Mouse (Mus musculus) intestine, embryonic 14.5 days (tissue): ENCODE measurements around the gene Cdc42se2. TPM values are rescaled to one million over a fixed set of nuclear protein-coding genes. Genes with fewer than 3 reads are reported as not detected.

Source experiments
- ATAC-seq: fragments of 200-750 bp; cut with Nextera tagmentation; replicated peaks from 2 replicates; pipeline ENCODE4 v1.8.0; 2017; ENCODE audit warnings: low read depth, moderate number of reproducible peaks, moderate TSS enrichment, moderate library complexity; ENCODE audit not compliant: low FRiP score, low TSS enrichment
- DNase-seq: peaks from one replicate; pipeline ENCODE4 v3.0.0-alpha.2; 2018; ENCODE audit warnings: low spot score
- H3K27ac ChIP-seq: fragments of 300-500 bp; sonication (generic); 2 replicates; pipeline ENCODE4 v1.5.1; 2014; ENCODE audit warnings: low read depth, mild to moderate bottlenecking, control low read depth
- H3K27me3 ChIP-seq: fragments of 300-500 bp; sonication (generic); replicated peaks from 2 replicates; pipeline ENCODE4 v1.6.1; 2014; ENCODE audit warnings: low read length, control low read depth; ENCODE audit not compliant: control insufficient read depth, insufficient read depth
- H3K36me3 ChIP-seq: fragments of 300-500 bp; sonication (generic); 2 replicates; pipeline ENCODE4 v1.6.1; 2014; ENCODE audit warnings: low read length, control low read depth; ENCODE audit not compliant: control insufficient read depth, insufficient read depth
- H3K4me1 ChIP-seq: fragments of 300-500 bp; sonication (generic); replicated peaks from 2 replicates; pipeline ENCODE4 v1.6.1; 2014; ENCODE audit warnings: low read length, control low read depth, mixed read lengths; ENCODE audit not compliant: control insufficient read depth, insufficient read depth
- H3K4me2 ChIP-seq: fragments of 300-500 bp; sonication (generic); 2 replicates; pipeline ENCODE4 v1.6.1; 2014; ENCODE audit warnings: low read length
- H3K4me3 ChIP-seq: fragments of 300-500 bp; sonication (generic); 2 replicates; pipeline ENCODE4 v1.5.1; 2014; ENCODE audit warnings: low read depth, low read length, control low read depth, mixed read lengths
- H3K9ac ChIP-seq: fragments of 300-500 bp; sonication (generic); 2 replicates; pipeline ENCODE4 v1.6.1; 2014; ENCODE audit warnings: mild to moderate bottlenecking, low read length
- H3K9me3 ChIP-seq: fragments of 300-500 bp; sonication (generic); 2 replicates; pipeline ENCODE4 v1.6.1; 2016; ENCODE audit warnings: low read length, control low read depth; ENCODE audit not compliant: control insufficient read depth
- WGBS: fragments of 180-500 bp; shearing (Covaris S2); extraction: QIAGEN DNeasy Blood & Tissue Kit; methylation state at CpG from one replicate; pipeline ENCODE4 v1.1.7; 2014; 5-methylcytosine and 5-hydroxymethylcytosine counted together
- polyA plus RNA-seq: library from polyadenylated mRNA; unstranded; fragments of >200 nt; fragmentation: Nextera tagmentation; extraction: Ambion mirVana; gene quantifications from 2 replicates; pipeline ENCODE4 v1.2.1, GENCODE M21; 2014

Cdc42se2 gene
- polyA plus RNA-seq, 1 experiment from 2014 or later = 81.5 TPM

DNA sequence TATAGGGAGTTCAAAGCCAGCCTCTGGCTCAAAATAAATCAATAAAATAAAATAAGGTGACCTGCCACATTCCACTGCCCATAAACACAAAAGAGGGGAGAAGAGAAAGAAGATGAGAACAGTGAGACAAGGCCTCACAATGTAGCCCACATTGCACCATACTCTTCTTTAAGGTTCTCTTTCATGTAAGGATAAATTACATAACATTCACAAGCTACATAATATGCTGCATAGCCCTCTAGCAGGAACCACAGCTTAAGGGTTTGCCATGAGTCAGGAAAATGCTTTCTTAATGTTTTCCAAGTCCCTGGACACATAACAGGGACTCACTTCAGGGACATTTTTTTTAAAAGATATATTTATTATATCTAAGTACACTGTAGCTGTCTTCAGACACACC lies 15.9 kb downstream of the Cdc42se2 start:
- Histone ChIP-seq H3K27ac (no peak overlapping the region), H3K9me3 (no peaks in the 10 kb centered on the region), H3K4me3 (no peak overlapping the region), H3K36me3 (no peaks in the 10 kb centered on the region), H3K4me2 (no peak overlapping the region), H3K27me3 (no peaks in the 10 kb centered on the region), H3K4me1 (peaks cover 17% of the 10 kb centered on the region), H3K9ac (no peak overlapping the region)
- ATAC-seq = no peak
- no peak for DNase-seq

DNA sequence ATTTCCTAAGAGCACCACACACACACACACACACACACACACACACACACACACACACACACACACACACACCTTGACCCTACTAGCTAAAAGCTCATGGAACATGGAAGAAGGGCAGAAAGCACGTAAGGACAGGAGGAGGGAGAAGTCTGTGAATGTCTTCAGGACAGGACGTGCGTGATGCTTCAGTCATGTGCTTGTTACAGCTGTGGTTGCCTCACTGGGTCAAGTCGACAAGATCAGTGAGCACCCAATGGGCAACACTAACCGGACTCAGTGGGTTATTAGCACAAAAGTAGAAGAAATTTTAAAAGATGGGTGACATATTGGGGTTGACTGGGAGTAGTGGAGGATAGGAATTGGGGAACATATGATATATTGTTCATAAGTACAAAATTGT lies 17.6 kb downstream of the Cdc42se2 start:
- no peak for ATAC-seq
- Histone ChIP-seq H3K4me3 (no peak overlapping the region), H3K27ac (no peak overlapping the region), H3K4me2 (no peak overlapping the region), H3K36me3 (no peaks in the 10 kb centered on the region), H3K4me1 (peaks cover 4% of the 10 kb centered on the region; the same call in 1 of the 2 replicates), H3K27me3 (no peaks in the 10 kb centered on the region), H3K9ac (no peak overlapping the region), H3K9me3 (no peaks in the 10 kb centered on the region)
- DNase-seq = no peak
- 89% methylated on average over 5 of the region's 5 CpGs for WGBS

DNA sequence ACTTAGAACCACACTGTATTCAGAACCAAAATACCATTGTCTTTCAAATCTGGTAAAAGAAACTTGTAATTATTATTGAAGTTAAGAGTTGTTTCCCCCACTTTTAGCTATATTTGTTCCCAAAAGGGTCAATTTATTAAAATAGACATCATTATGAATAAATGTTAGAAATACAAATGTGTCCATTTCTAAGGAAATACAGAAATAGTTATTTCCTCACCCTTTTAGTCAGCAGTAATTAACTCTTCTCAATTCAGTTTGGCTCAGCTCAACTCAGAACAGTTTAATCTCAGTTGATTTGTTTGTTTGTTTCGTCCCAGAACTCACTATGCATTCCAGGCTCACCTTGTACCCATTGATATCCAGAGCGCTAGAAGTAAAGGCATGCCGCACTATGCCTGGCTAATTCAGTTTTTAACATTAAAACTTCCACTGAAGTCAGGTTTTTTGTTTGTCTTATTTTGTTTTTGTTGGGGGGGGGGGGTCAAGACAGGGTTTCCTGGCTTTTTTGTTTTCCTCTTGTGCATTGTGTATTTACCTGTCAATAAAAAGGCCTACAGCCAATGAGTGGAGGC lies 19.3 kb downstream of the Cdc42se2 start:
- H3K27me3 ChIP-seq = no peaks in the 10 kb centered on the region
- H3K27ac ChIP-seq = no peak overlapping the region
- no peaks in the 10 kb centered on the region for H3K9me3 ChIP-seq
- ATAC-seq (no peak), DNase-seq (no peak)
- no peaks in the 10 kb centered on the region for H3K36me3 ChIP-seq
- H3K4me2 ChIP-seq = no peak overlapping the region
- no peak overlapping the region for H3K4me3 ChIP-seq
- H3K4me1 ChIP-seq = no peaks in the 10 kb centered on the region; the same call in 1 of the 2 replicates
- WGBS = 94% methylated on average over 3 of the region's 3 CpGs
- H3K9ac ChIP-seq = no peak overlapping the region

DNA sequence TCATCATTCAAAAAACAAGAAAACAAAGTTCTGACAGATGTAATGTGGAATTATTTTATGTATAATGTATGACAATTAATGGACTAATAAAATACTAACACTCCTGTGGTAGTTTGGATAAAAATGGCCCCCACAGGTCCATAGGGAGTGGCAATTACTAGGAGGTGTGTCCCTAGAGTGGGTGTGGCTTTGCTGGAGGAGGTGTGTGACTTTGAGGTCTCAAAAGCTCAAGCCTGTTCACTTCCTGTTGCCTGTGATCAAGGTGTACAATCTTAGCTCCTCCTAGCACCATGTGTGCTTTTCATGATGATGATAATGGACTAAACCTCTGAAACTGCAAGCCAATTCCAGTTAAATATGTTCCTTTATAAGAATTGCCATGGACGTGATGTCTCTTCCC lies 22.7 kb downstream of the Cdc42se2 start:
- 100% methylated on average over 1 of the region's 1 CpGs for WGBS
- DNase-seq = no peak
- H3K9me3 ChIP-seq = no peaks in the 10 kb centered on the region
- no peak overlapping the region for H3K9ac ChIP-seq
- H3K4me2 ChIP-seq = no peak overlapping the region
- H3K27ac ChIP-seq = no peak overlapping the region
- H3K4me1 ChIP-seq = no peaks in the 10 kb centered on the region; the same call in 1 of the 2 replicates
- ATAC-seq = no peak
- H3K36me3 ChIP-seq = no peaks in the 10 kb centered on the region
- H3K27me3 ChIP-seq = no peaks in the 10 kb centered on the region
- no peak overlapping the region for H3K4me3 ChIP-seq

DNA sequence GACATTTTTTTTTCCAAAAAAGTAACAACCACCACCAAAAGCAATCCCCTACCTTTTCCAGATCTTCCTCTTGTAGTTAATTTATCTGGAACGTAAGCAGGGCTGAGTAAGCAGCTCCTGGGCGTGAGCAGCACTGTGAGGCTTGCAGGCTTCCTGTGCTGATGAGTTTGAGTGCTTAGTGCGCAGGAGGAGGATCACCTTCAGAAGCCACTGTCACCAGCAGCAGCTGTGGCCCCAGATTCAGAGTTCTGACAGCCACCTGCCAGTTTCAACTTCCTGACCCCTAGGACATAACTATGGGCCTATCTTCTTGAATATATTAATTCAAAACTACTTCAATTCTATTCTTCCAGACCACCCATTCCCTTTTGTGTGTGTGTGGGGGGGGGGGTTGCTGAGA lies 23.4 kb downstream of the Cdc42se2 start:
- ATAC-seq (no peak), DNase-seq (no peak)
- Histone ChIP-seq H3K27me3 (no peaks in the 10 kb centered on the region), H3K9me3 (no peaks in the 10 kb centered on the region), H3K4me1 (no peaks in the 10 kb centered on the region; the same call in 1 of the 2 replicates), H3K4me2 (no peak overlapping the region), H3K27ac (no peak overlapping the region), H3K4me3 (no peak overlapping the region), H3K36me3 (no peaks in the 10 kb centered on the region), H3K9ac (no peak overlapping the region)
- 75% methylated on average over 3 of the region's 3 CpGs for WGBS

DNA sequence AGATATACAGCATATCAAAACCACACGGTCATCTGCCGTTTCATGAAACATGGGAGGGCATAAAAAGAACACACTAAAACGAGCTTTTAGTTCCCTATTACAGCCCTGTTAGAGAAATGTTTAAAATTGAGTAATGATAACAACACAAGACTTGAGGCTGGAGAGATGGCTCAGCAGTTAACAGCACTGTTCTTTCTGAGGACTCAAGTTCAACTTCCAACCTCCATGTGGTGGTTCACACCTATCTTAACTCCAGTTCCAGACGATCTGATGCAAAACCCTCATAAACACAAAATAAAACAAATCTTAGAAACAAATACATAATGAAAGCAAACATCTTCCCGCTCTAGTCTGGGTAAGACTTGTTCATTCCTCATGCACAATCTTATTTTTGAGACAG lies 24.7 kb downstream of the Cdc42se2 start:
- DNase-seq = no peak

DNA sequence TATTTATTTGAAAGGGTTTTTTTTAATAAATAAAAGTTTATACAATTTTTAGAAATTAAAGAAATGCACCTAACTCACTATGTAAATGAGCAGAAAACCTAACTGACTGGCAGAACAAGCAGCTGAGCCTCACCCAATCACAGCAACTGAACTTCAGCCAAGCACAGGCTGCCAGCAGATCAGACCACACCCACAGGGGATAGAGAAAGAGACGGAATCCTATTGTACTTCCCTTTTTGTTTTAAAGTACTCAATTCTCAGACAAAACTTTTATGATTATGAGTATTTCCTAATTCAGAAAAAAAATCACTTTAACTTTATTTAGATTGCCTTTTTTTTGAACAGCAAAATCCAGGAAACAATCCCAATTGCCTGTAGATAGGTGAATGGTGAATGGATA lies 29.5 kb downstream of the Cdc42se2 start:
- no peaks in the 10 kb centered on the region for H3K27me3 ChIP-seq
- WGBS = 66% methylated on average over 1 of the region's 1 CpGs
- DNase-seq (no peak), ATAC-seq (no peak)
- H3K27ac ChIP-seq = no peak overlapping the region
- H3K36me3 ChIP-seq = peaks cover 25% of the 10 kb centered on the region
- no peak overlapping the region for H3K9ac ChIP-seq
- H3K4me1 ChIP-seq = no peaks in the 10 kb centered on the region
- no peak overlapping the region for H3K4me3 ChIP-seq
- no peaks in the 10 kb centered on the region for H3K9me3 ChIP-seq
- H3K4me2 ChIP-seq = no peak overlapping the region

More for the DNA sequence above, 24.7 kb downstream of the Cdc42se2 start:
- H3K9me3 ChIP-seq = no peaks in the 10 kb centered on the region
- no peaks in the 10 kb centered on the region; the same call in 1 of the 2 replicates for H3K4me1 ChIP-seq
- H3K9ac ChIP-seq = no peak overlapping the region
- no peak overlapping the region for H3K4me2 ChIP-seq
- no peak overlapping the region for H3K27ac ChIP-seq
- 87% methylated on average over 5 of the region's 5 CpGs for WGBS
- H3K27me3 ChIP-seq = no peaks in the 10 kb centered on the region
- no peak for ATAC-seq
- H3K36me3 ChIP-seq = no peaks in the 10 kb centered on the region
- H3K4me3 ChIP-seq = no peak overlapping the region

DNA sequence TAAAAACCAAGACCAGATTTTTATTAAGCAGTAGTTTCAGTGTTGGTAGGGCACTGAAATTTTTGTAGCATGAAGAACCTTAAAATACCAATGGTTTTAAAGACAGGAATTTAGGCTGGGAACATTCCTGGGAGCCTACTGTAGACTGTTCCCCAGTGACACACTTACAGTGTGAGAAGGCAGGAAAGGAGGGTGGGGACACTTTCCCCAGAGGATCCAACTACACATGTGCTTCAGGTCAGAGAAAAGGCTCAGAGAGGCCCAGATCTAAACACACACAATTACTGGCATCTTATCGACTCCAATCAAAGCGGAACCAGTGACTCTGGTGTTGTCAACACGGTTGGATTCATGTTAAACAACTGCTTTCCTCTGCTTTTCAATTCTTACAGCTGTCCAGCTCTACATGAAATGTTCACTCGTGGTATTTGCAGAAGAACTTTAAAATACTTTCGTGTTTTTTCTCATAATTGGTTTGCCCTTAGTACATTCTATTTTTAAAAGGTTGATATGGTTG lies 32.3 kb downstream of the Cdc42se2 start:
- H3K36me3 ChIP-seq = peaks cover 44% of the 10 kb centered on the region
- no peak overlapping the region for H3K4me2 ChIP-seq
- no peak for DNase-seq
- H3K4me1 ChIP-seq = no peaks in the 10 kb centered on the region
- H3K27me3 ChIP-seq = no peaks in the 10 kb centered on the region
- no peak for ATAC-seq
- H3K9ac ChIP-seq = no peak overlapping the region
- no peak overlapping the region for H3K27ac ChIP-seq
- WGBS = 83% methylated on average over 5 of the region's 5 CpGs
- H3K4me3 ChIP-seq = no peak overlapping the region
- no peaks in the 10 kb centered on the region for H3K9me3 ChIP-seq
